Mouse (Mus musculus): ENCODE measurements around the gene 2510009E07Rik. TPM values are rescaled to one million over a fixed set of nuclear protein-coding genes. Genes with fewer than 3 reads are reported as not detected.

2510009E07Rik gene
- total and polyA plus RNA-seq, 2 experiments = 3.7 to 6.9 TPM

DNA sequence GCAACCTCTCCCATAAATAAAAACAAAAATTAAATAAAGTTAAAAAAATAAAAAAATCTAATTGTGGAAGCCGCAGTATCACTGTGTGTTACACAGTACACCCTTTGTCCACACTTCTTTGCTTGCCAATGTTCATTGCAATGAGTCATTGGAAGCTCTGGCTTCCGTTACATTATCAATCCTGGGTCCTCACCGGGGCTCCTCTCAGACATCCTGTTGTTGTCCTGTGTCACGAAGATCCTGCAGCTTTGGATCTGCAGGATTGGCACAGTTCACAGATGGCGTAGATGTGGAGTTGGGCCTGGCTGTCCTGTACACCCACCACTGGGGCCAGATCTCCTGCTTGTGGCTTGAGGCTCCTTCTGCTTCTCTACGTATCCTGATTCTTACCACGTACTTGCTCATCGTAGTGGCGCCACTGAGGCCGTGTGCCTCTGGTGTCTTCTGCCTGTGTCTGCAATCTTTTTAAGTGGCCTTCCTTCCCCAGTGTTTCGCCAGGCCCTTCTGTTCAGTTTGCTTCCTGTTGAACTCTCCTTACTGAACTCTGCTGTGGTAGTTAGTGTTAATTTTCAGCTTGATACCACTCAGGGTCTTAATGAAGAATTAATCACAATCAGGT lies 57.2 kb downstream of the 2510009E07Rik start:
- TF ChIP-seq POLR2A (IDR thresholded peaks at IDR 0.05; ENCODE audit: extremely low read depth, insufficient read depth, low read length) (no peak), CTCF (IDR thresholded peaks at IDR 0.05; ENCODE audit: low read depth, low read length) (no peak)
- Histone ChIP-seq H3K27ac (replicated peaks; ENCODE audit: insufficient read depth, low read depth, low read length) (peak overlapping the region; percentile 70), H3K9ac (ENCODE audit: low read depth, low read length) (peak overlapping the region; percentile 37), H3K36me3 (ENCODE audit: control insufficient read depth, insufficient read depth, low read length) (no peaks in the 10 kb centered on the region), H3K4me3 (ENCODE audit: insufficient read depth, low read depth, low read length) (no peak overlapping the region), H3K79me2 (ENCODE audit: control insufficient read depth, insufficient read depth, low read length) (no peaks in the 10 kb centered on the region), H3K4me1 (ENCODE audit: control insufficient read depth, insufficient read depth, low read length) (peaks cover 9% of the 10 kb centered on the region), H3K27me3 (ENCODE audit: control insufficient read depth, insufficient read depth, low read length) (no peaks in the 10 kb centered on the region)
- peak; percentile 37 for DNase-seq (ENCODE audit: extremely low read depth, low read depth, low spot score)
- 76% methylated on average over 11 of the region's 11 CpGs for WGBS

DNA sequence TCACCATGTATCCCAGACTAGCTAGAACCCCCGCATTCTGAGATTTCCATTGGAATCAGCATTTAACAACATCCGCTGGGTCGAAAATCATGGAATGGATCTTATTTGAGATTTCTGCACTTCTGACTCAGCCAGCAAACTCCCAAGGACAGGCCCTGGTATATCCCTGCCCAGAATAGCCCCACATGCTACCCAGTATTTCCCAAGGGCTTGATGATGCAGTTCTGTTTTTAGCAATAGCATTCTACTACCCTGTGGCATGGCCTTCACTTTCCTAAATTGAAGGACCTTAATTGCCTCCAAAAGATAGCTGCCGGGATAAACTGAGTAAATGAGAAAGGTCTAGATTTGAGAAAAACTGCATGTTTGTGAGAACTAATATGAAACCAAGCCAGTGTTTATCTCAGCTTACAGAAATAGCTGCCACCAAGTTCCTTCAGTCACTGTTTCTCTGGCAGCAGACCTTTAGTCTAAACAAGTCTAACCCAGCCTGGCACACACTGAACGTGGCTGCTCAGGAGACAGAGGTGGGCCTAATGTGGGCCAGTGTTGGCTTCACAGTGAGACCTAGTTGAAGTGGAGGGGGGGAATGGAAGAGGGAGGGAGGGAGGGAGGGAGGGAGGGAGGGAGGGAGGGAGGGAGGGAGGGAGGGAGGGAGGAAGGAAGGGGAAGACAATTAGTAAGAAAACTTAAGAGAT lies 58.2 kb downstream of the 2510009E07Rik start:
- 75% methylated on average over 5 of the region's 5 CpGs for WGBS
- no peak overlapping the region for H3K9ac ChIP-seq (ENCODE audit: low read depth, low read length)
- peak overlapping the region; percentile 57; the same call in 1 of the 2 replicates for H3K27ac ChIP-seq (replicated peaks; ENCODE audit: insufficient read depth, low read depth, low read length)
- H3K27me3 ChIP-seq (ENCODE audit: control insufficient read depth, insufficient read depth, low read length) = no peaks in the 10 kb centered on the region
- H3K36me3 ChIP-seq (ENCODE audit: control insufficient read depth, insufficient read depth, low read length) = no peaks in the 10 kb centered on the region
- peaks cover 3% of the 10 kb centered on the region; the same call in 1 of the 2 replicates for H3K4me1 ChIP-seq (ENCODE audit: control insufficient read depth, insufficient read depth, low read length)
- no peak overlapping the region for H3K4me3 ChIP-seq (ENCODE audit: insufficient read depth, low read depth, low read length)
- H3K79me2 ChIP-seq (ENCODE audit: control insufficient read depth, insufficient read depth, low read length) = no peaks in the 10 kb centered on the region
- TF ChIP-seq CTCF (IDR thresholded peaks at IDR 0.05; ENCODE audit: low read depth, low read length) = no peak
- no peak for TF ChIP-seq POLR2A (IDR thresholded peaks at IDR 0.05; ENCODE audit: extremely low read depth, insufficient read depth, low read length)
- DNase-seq (ENCODE audit: extremely low read depth, low read depth, low spot score) = no peak

DNA sequence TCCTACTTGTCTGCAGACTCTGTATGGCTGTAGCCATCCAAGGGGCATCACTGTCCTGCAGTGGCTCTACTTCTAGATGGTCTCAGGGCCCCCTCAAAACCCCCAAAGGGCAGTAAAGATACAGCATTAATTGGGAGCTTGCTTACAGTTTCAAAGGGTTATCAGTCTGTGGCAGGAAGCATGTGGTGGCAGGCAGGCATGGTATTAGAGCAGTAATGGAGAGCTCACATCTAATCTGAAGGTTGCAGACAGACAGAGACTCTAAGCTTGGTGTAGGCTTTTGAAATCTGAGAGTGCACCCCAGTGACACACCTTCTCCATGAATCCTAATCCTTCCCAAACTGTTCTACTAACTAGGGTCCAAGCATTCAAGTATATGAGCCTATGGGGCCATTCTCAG lies 60.0 kb downstream of the 2510009E07Rik start:
- H3K27ac ChIP-seq (replicated peaks; ENCODE audit: insufficient read depth, low read depth, low read length) = no peak overlapping the region
- H3K9ac ChIP-seq (ENCODE audit: low read depth, low read length) = no peak overlapping the region
- H3K4me1 ChIP-seq (ENCODE audit: control insufficient read depth, insufficient read depth, low read length) = no peaks in the 10 kb centered on the region
- no peak overlapping the region for H3K4me3 ChIP-seq (ENCODE audit: insufficient read depth, low read depth, low read length)
- DNase-seq (ENCODE audit: extremely low read depth, low read depth, low spot score) = no peak
- TF ChIP-seq POLR2A (IDR thresholded peaks at IDR 0.05; ENCODE audit: extremely low read depth, insufficient read depth, low read length) (no peak), CTCF (IDR thresholded peaks at IDR 0.05; ENCODE audit: low read depth, low read length) (no peak)
- H3K36me3 ChIP-seq (ENCODE audit: control insufficient read depth, insufficient read depth, low read length) = no peaks in the 10 kb centered on the region
- no peaks in the 10 kb centered on the region for H3K27me3 ChIP-seq (ENCODE audit: control insufficient read depth, insufficient read depth, low read length)
- no peaks in the 10 kb centered on the region for H3K79me2 ChIP-seq (ENCODE audit: control insufficient read depth, insufficient read depth, low read length)

DNA sequence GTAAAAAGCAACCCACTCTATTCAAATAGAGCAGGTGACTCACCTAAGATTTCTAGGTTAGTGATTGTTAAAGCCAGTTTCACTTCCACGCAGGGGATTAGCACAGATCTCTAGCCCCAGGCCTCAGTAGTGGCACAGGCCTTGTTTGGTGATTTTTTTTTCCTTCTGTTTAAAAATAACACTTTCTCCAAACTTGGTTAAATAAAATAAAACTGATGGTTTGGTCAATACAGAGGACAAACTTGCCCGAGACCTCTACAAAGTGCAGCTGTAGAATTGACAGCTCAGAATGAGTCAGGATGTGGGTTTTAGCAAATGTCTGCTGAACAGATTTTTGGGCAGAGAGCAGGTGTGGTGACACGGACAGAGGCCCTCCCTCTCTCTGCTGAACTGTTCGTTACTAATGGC lies 62.6 kb downstream of the 2510009E07Rik start:
- WGBS = 88% methylated on average over 4 of the region's 4 CpGs
- TF ChIP-seq CTCF (IDR thresholded peaks at IDR 0.05; ENCODE audit: low read depth, low read length) = no peak
- TF ChIP-seq POLR2A (IDR thresholded peaks at IDR 0.05; ENCODE audit: extremely low read depth, insufficient read depth, low read length) = no peak
- Histone ChIP-seq H3K4me3 (ENCODE audit: insufficient read depth, low read depth, low read length) (no peak overlapping the region), H3K36me3 (ENCODE audit: control insufficient read depth, insufficient read depth, low read length) (no peaks in the 10 kb centered on the region), H3K27ac (replicated peaks; ENCODE audit: insufficient read depth, low read depth, low read length) (no peak overlapping the region), H3K4me1 (ENCODE audit: control insufficient read depth, insufficient read depth, low read length) (no peaks in the 10 kb centered on the region), H3K79me2 (ENCODE audit: control insufficient read depth, insufficient read depth, low read length) (no peaks in the 10 kb centered on the region), H3K9ac (ENCODE audit: low read depth, low read length) (no peak overlapping the region), H3K27me3 (ENCODE audit: control insufficient read depth, insufficient read depth, low read length) (no peaks in the 10 kb centered on the region)
- DNase-seq (ENCODE audit: extremely low read depth, low read depth, low spot score) = no peak

DNA sequence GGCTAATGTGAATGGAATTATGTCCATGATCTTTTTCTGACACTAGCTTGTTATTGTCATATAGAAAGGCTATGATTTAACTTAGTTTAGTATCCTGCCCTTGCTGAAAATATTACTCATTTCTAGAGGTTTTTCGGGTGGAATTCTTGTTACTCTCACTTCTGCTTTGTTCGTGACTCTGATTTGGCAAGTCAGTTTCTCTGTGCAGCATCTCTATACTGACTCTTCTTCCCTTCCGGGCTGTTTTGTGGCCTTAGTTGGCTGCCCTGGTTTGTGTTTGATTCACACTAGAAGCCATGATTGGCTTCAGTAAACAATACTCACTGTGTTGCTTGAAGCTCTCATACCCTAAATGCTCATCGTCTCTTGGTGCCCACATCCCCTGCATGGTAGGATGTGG lies 63.9 kb downstream of the 2510009E07Rik start:
- H3K4me1 ChIP-seq (ENCODE audit: control insufficient read depth, insufficient read depth, low read length) = no peaks in the 10 kb centered on the region
- H3K27ac ChIP-seq (replicated peaks; ENCODE audit: insufficient read depth, low read depth, low read length) = no peak overlapping the region
- WGBS = 83% methylated on average over 4 of the region's 4 CpGs
- no peaks in the 10 kb centered on the region for H3K79me2 ChIP-seq (ENCODE audit: control insufficient read depth, insufficient read depth, low read length)
- no peak for DNase-seq (ENCODE audit: extremely low read depth, low read depth, low spot score)
- no peak overlapping the region for H3K4me3 ChIP-seq (ENCODE audit: insufficient read depth, low read depth, low read length)
- TF ChIP-seq POLR2A (IDR thresholded peaks at IDR 0.05; ENCODE audit: extremely low read depth, insufficient read depth, low read length) (no peak), CTCF (IDR thresholded peaks at IDR 0.05; ENCODE audit: low read depth, low read length) (no peak)
- no peak overlapping the region for H3K9ac ChIP-seq (ENCODE audit: low read depth, low read length)
- no peaks in the 10 kb centered on the region for H3K27me3 ChIP-seq (ENCODE audit: control insufficient read depth, insufficient read depth, low read length)
- no peaks in the 10 kb centered on the region for H3K36me3 ChIP-seq (ENCODE audit: control insufficient read depth, insufficient read depth, low read length)

DNA sequence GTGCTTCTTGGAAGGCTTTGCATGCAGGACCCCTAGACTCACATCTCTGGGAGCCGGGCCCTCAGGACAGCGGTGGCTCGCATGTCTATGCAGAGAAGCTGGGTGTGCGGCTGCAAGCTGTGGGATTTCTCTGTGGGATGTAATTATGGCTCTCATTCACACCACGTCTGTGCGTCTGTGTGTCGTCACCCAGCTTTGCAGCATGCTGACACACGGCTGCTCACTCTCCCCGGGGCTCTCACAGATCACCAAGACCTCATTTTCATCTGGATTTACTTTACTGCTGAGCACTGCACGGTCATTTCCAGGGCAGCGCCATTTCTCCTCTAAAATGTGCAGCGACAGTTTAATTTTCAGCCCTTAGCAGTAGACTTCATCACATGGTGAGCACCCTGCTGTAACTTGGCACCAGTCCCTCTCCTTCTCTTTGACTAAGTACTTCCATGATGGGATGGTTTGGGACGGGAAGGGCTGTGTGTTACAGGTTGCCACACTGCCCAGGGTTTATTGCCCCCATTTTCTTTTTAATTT lies 66.3 kb downstream of the 2510009E07Rik start:
- TF ChIP-seq POLR2A (IDR thresholded peaks at IDR 0.05; ENCODE audit: extremely low read depth, insufficient read depth, low read length) (no peak), CTCF (IDR thresholded peaks at IDR 0.05; ENCODE audit: low read depth, low read length) (no peak)
- Histone ChIP-seq H3K36me3 (ENCODE audit: control insufficient read depth, insufficient read depth, low read length) (no peaks in the 10 kb centered on the region), H3K79me2 (ENCODE audit: control insufficient read depth, insufficient read depth, low read length) (no peaks in the 10 kb centered on the region), H3K4me1 (ENCODE audit: control insufficient read depth, insufficient read depth, low read length) (no peaks in the 10 kb centered on the region), H3K27me3 (ENCODE audit: control insufficient read depth, insufficient read depth, low read length) (no peaks in the 10 kb centered on the region), H3K9ac (ENCODE audit: low read depth, low read length) (no peak overlapping the region), H3K4me3 (ENCODE audit: insufficient read depth, low read depth, low read length) (no peak overlapping the region), H3K27ac (replicated peaks; ENCODE audit: insufficient read depth, low read depth, low read length) (no peak overlapping the region)
- no peak for DNase-seq (ENCODE audit: extremely low read depth, low read depth, low spot score)
- 94% methylated on average over 13 of the region's 13 CpGs for WGBS
